Mouse (Mus musculus) embryonic fibroblast, embryonic 13.5 days (primary cell): ENCODE data around the gene Cd63. TPM values are rescaled to one million over a fixed set of nuclear protein-coding genes. Genes with fewer than 3 reads are reported as not detected.

Experiments
- H3K27ac ChIP-seq: 2 replicates; pipeline ENCODE4 v1.5.1; 2012; ENCODE audit warnings: low read length, control low read depth, inconsistent platforms; ENCODE audit not compliant: insufficient read depth
- H3K4me1 ChIP-seq: 2 replicates; pipeline ENCODE4 v1.6.1; 2011; ENCODE audit warnings: low read length; ENCODE audit not compliant: control insufficient read depth, insufficient read depth
- H3K4me3 ChIP-seq: 2 replicates; pipeline ENCODE4 v1.5.1; 2011; ENCODE audit warnings: mild to moderate bottlenecking, control low read depth, low read length; ENCODE audit not compliant: insufficient read depth
- CTCF ChIP-seq: IDR thresholded peaks from 2 replicates; pipeline ENCODE4 v1.5.1; 2011; ENCODE audit warnings: mild to moderate bottlenecking, control low read depth, low read length, moderate library complexity, borderline replicate concordance; ENCODE audit not compliant: insufficient read depth
- POLR2A ChIP-seq: IDR thresholded peaks from 2 replicates; pipeline ENCODE4 v1.6.1; 2011; ENCODE audit warnings: low read depth, mild to moderate bottlenecking, control low read depth, low read length, moderate library complexity
- polyA plus RNA-seq: library from polyadenylated mRNA; stranded (reverse); fragments of >200 nt; gene quantifications from 2 replicates; pipeline ENCODE4 v1.2.4, GENCODE M21; 2011; ENCODE audit warnings: low read depth; ENCODE audit not compliant: missing spikeins, insufficient read length

Gene Cd63
- polyA plus RNA-seq, 1 experiment, result 686 TPM

DNA sequence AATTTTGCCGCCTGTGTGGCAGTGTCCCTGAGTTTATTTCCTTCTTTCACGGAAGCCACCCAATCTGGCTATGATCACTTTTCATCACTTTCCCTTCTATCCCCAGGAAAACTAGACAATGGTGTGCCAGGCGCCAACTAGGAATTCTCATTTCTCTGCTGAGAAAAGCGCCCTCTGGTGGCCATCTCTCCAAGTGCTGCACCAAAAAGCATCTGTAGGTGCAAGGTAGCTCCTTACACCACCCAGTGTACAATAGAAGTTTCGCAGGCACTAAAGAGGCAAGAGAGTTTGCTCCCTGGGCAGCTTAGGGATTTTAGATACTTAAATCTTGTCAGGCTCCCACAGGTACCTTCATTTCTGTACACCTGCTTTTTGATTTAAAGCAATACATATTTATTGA is 12.4 kb downstream of the Cd63 start:
- Histone ChIP-seq H3K4me1 (peaks cover 18% of the 10 kb centered on the region; the same call in 1 of the 2 replicates), H3K27ac (peak overlapping the region; percentile 1; the same call in 1 of the 2 replicates), H3K4me3 (peak overlapping the region; percentile 94; the same call in 1 of the 2 replicates)
- TF ChIP-seq POLR2A (no peak), CTCF (peak; percentile 64; the same call in 1 of the 2 replicates)

GRCm38 (mm10) chr10:128913696-128914095 is 12.9 kb downstream of the Cd63 start:
- peaks cover 18% of the 10 kb centered on the region; the same call in 1 of the 2 replicates for H3K4me1 ChIP-seq
- H3K4me3 ChIP-seq, result no peak overlapping the region
- H3K27ac ChIP-seq, result no peak overlapping the region
- TF ChIP-seq POLR2A (peak; percentile 30; the same call in 1 of the 2 replicates), CTCF (no peak)

DNA sequence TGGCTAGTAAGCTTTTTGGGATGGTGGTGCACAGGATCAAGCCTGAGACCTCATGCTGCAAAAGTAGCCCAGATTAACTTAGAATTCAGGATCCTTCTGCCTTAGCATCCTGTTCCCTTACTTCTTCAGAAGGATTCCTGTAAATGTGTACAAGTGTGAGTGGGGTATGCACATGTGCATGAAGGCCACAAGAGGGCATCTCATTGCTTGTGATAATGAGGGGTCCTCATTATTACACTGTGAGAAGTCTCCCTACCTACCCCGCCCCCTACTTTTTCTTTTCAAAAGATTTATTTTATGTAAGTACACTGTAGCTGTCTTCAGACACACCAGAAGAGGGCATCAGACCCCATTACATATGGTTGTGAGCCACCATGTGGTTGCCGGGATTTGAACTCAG is 14.8 kb downstream of the Cd63 start:
- TF ChIP-seq POLR2A (no peak), CTCF (no peak)
- Histone ChIP-seq H3K27ac (no peak overlapping the region), H3K4me1 (peaks cover 26% of the 10 kb centered on the region), H3K4me3 (no peak overlapping the region)

GRCm38 (mm10) chr10:128916665-128917064 is 15.9 kb downstream of the Cd63 start:
- no peak for TF ChIP-seq POLR2A
- no peak for TF ChIP-seq CTCF
- peak overlapping the region; percentile 13; the same call in 1 of the 2 replicates for H3K27ac ChIP-seq
- H3K4me3 ChIP-seq, result no peak overlapping the region
- H3K4me1 ChIP-seq, result peaks cover 32% of the 10 kb centered on the region

DNA sequence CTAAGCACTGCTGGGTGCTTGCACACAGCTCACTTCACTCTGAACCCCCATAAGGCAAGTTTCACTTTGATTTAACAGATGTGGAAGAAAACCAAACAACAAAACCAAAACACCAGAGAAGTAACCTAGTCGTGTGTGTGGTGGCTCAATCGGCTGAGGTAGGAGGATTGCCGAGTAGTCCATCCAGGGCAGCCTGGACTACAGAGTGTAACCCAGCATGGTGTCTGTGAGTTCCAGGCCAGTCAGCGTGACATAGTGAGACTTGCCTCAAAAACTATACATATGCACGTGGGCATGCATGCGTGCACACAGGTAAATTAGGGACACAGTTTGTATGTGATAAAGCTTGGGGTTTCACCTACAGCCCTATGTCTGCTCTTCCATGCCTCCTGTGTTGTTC is 16.6 kb downstream of the Cd63 start:
- Histone ChIP-seq H3K27ac (no peak overlapping the region), H3K4me1 (peaks cover 35% of the 10 kb centered on the region), H3K4me3 (no peak overlapping the region)
- TF ChIP-seq CTCF (no peak), POLR2A (0 out of 2 replicates have a peak, but pooled peaks have one; percentile 10)

GRCm38 (mm10) chr10:128918246-128918645 is 17.5 kb downstream of the Cd63 start:
- Histone ChIP-seq H3K4me1 (peaks cover 35% of the 10 kb centered on the region), H3K27ac (peak overlapping the region; percentile 83), H3K4me3 (no peak overlapping the region)
- peak; percentile 20; the same call in 1 of the 2 replicates for TF ChIP-seq POLR2A
- no peak for TF ChIP-seq CTCF

- no peak overlapping the region for H3K4me3 ChIP-seq
- TF ChIP-seq CTCF (no peak), POLR2A (peak; percentile 66; the same call in 1 of the 2 replicates)
- peak overlapping the region; percentile 83 for H3K27ac ChIP-seq
- peaks cover 34% of the 10 kb centered on the region for H3K4me1 ChIP-seq
Measured at GRCm38 (mm10) chr10:128919203-128919631, 18.4 kb downstream of the Cd63 start.

DNA sequence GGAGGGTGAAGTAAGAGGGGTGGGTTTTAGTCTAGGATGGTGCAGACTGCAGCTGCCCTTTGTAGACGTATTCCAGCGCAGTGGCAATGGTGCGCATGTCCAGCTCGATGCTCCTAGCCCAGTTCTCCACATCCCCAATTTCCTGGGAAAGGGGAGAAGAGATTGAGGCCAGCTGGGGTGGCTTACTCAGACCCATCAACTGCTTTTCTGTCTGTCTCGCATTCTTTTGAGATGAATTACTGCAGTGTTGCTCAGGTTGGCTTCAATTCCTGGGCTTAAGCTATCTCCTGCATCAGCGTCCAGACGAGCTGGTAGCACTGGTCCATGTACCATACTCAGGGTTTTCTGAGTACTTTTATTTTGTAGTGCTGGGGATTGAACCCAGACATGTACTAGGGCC is 19.2 kb downstream of the Cd63 start:
- peak overlapping the region; percentile 83 for H3K27ac ChIP-seq
- TF ChIP-seq CTCF (no peak), POLR2A (peak; percentile 33; the same call in 1 of the 2 replicates)
- H3K4me1 ChIP-seq, result peaks cover 32% of the 10 kb centered on the region
- H3K4me3 ChIP-seq, result no peak overlapping the region

DNA sequence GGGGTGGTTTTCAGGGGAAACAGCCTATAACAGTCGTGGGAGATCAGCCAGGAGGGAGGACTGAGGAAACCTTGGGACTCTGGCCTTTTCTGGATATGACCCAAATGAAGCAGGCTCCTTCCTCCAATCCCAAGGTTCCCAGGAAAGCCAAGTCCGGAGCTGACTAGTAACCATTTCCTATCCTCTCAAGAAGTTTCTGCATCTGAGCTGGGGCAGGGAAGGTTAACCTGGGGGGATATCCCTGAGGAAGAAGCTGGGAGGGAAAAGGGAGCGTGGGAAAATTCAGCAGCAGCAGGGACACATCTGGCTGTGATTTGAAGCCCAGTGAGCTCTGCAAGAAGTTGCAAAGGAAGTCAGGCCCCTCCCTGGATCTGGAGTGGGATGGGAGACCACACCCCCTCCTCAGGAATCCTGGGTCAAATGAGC is 20.0 kb downstream of the Cd63 start:
- Histone ChIP-seq H3K4me3 (no peak overlapping the region), H3K4me1 (peaks cover 32% of the 10 kb centered on the region), H3K27ac (peak overlapping the region; percentile 83)
- TF ChIP-seq POLR2A, result no peak
- no peak for TF ChIP-seq CTCF

DNA sequence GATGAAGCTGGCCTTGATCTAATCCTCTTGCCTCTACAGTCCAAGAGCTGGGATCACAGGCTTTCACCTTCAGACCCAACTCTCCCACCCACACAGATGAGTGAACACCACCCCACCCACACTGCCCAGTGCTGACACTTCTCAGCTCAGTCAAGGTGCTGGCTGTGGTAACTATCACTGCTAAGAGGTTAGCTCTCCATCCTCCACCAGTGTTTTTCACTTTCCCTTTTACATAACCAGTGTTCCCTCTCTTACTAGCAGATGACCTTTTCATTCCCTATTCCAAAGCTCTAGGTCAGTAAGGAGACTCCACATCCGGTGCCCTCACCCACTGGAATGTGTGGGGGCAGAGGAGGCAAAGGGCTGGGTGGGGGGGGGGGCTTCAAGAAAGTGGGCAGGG is 20.5 kb downstream of the Cd63 start:
- no peak overlapping the region for H3K4me3 ChIP-seq
- peaks cover 32% of the 10 kb centered on the region for H3K4me1 ChIP-seq
- TF ChIP-seq CTCF (no peak), POLR2A (0 out of 2 replicates have a peak, but pooled peaks have one; percentile 36)
- H3K27ac ChIP-seq, result peak overlapping the region; percentile 83
